Mouse (Mus musculus): Measurements from ENCODE around the gene Foxe3. TPM values are rescaled to one million over a fixed set of nuclear protein-coding genes. Genes with fewer than 3 reads are reported as not detected.
A peak's percentile ranks its signal among the peaks of the same experiment; 100 is the strongest.

Gene Foxe3
- total and polyA plus RNA-seq, 3 experiments = not detected

- Histone ChIP-seq H3K9ac (ENCODE audit: insufficient read depth, low read depth) (no peak overlapping the region), H3K4me1 (ENCODE audit: control insufficient read depth in 1 of 2, insufficient read depth in 2 of 2) (peaks cover 0 to 5% of the 10 kb centered on the region in 2 experiments; a peak in 1 of 4 replicates), H3K9me3 (replicated peaks; ENCODE audit: low read length) (no peaks in the 10 kb centered on the region), H3K27ac (ENCODE audit: insufficient read depth, low read depth) (no peak overlapping the region), H3K27me3 (replicated peaks) (no peaks in the 10 kb centered on the region), H3K4me2 (ENCODE audit: insufficient read depth, low read depth, poor library complexity, severe bottlenecking) (no peak overlapping the region), H3K4me3 (replicated peaks in 1 of 3; ENCODE audit: low read depth in 2 of 3, low read length in 2 of 3, poor library complexity in 1 of 3) (no peak overlapping the region), H3K79me2 (replicated peaks; ENCODE audit: control insufficient read depth, extremely low read depth, insufficient read depth, poor library complexity, severe bottlenecking) (no peaks in the 10 kb centered on the region), H3K36me3 (replicated peaks in 1 of 2; ENCODE audit: control insufficient read depth in 1 of 2, insufficient read depth in 1 of 2, low read length in 1 of 2) (peaks cover 8 to 27% of the 10 kb centered on the region in 2 experiments)
- in situ Hi-C loops (cut with MboI; ENCODE audit: low pct_ligation_motif_present, low pct_unique_long_range_greater_than_20kb, low sequenced_read_pairs) = no loop called here
- no peak for DNase-seq (ENCODE audit: extremely low read depth)
- dilution Hi-C loops (cut with MboI; ENCODE audit: extremely low pct_ligation_motif_present, extremely low pct_unique_long_range_greater_than_20kb, low sequenced_read_pairs) = no loop called here
- TF ChIP-seq MAFK (IDR thresholded peaks at IDR 0.05; ENCODE audit: insufficient replicate concordance, low read length) (no peak), KAT2A (IDR thresholded peaks at IDR 0.05; ENCODE audit: insufficient replicate concordance, low read length) (no peak), MEF2A (IDR thresholded peaks at IDR 0.05; ENCODE audit: borderline replicate concordance, low read depth, low read length) (no peak), MAX (IDR thresholded peaks at IDR 0.05; ENCODE audit: low read length) (no peak), RCOR1 (conservative IDR thresholded peaks at IDR 0.05; ENCODE audit: low read depth, low read length) (no peak), USF2 (conservative IDR thresholded peaks at IDR 0.05; ENCODE audit: low read depth, low read length) (no peak), PAX5 (IDR thresholded peaks at IDR 0.05; ENCODE audit: low read length) (no peak), TCF12 (IDR thresholded peaks at IDR 0.05; ENCODE audit: low read depth, low read length) (no peak), SIN3A (IDR thresholded peaks at IDR 0.05; ENCODE audit: low read length) (no peak), RAD21 (IDR thresholded peaks at IDR 0.05; ENCODE audit: low read depth, low read length) (no peak), POLR2AphosphoS2 (IDR thresholded peaks at IDR 0.05; ENCODE audit: low read depth, low read length) (no peak), GABPA (IDR thresholded peaks at IDR 0.05; ENCODE audit: insufficient replicate concordance, low read depth, low read length) (no peak), IRF4 (IDR thresholded peaks at IDR 0.05; ENCODE audit: low read depth, low read length) (no peak), BHLHE40 (IDR thresholded peaks at IDR 0.05; ENCODE audit: low read depth, low read length) (no peak), ZKSCAN1 (IDR thresholded peaks at IDR 0.05; ENCODE audit: borderline replicate concordance, low read depth, low read length) (no peak)
Measured at GRCm38 (mm10) chr4:114958231-114958630, 32.4 kb upstream of the Foxe3 start.

- dilution Hi-C loops (cut with MboI; ENCODE audit: extremely low pct_ligation_motif_present, extremely low pct_unique_long_range_greater_than_20kb, low sequenced_read_pairs) = no loop called here
- no peak for DNase-seq (ENCODE audit: extremely low read depth)
Measured at GRCm38 (mm10) chr4:114957403-114957802, 31.6 kb upstream of the Foxe3 start.

More at GRCm38 (mm10) chr4:114957403-114957802, 31.6 kb upstream of the Foxe3 start:
- no peak overlapping the region for H3K27ac ChIP-seq (ENCODE audit: insufficient read depth, low read depth)
- H3K27me3 ChIP-seq (replicated peaks) = no peaks in the 10 kb centered on the region
- H3K9me3 ChIP-seq (replicated peaks; ENCODE audit: low read length) = no peaks in the 10 kb centered on the region
- TF ChIP-seq TCF12 (IDR thresholded peaks at IDR 0.05; ENCODE audit: low read depth, low read length) = no peak
- TF ChIP-seq POLR2AphosphoS2 (IDR thresholded peaks at IDR 0.05; ENCODE audit: low read depth, low read length) = 0 out of 2 replicates have a peak, but pooled peaks have one; percentile 8
- in situ Hi-C loops (cut with MboI; ENCODE audit: low pct_ligation_motif_present, low pct_unique_long_range_greater_than_20kb, low sequenced_read_pairs) = no loop called here
- no peak overlapping the region for H3K4me2 ChIP-seq (ENCODE audit: insufficient read depth, low read depth, poor library complexity, severe bottlenecking)
- peaks cover 0 to 5% of the 10 kb centered on the region in 2 experiments; a peak in 1 of 4 replicates for H3K4me1 ChIP-seq (ENCODE audit: control insufficient read depth in 1 of 2, insufficient read depth in 2 of 2)
- no peak overlapping the region for H3K4me3 ChIP-seq (replicated peaks in 1 of 3; ENCODE audit: low read depth in 2 of 3, low read length in 2 of 3, poor library complexity in 1 of 3)
- H3K79me2 ChIP-seq (replicated peaks; ENCODE audit: control insufficient read depth, extremely low read depth, insufficient read depth, poor library complexity, severe bottlenecking) = no peaks in the 10 kb centered on the region
- H3K9ac ChIP-seq (ENCODE audit: insufficient read depth, low read depth) = no peak overlapping the region
- peaks cover 2 to 18% of the 10 kb centered on the region in 2 experiments for H3K36me3 ChIP-seq (replicated peaks in 1 of 2; ENCODE audit: control insufficient read depth in 1 of 2, insufficient read depth in 1 of 2, low read length in 1 of 2)
